Mouse (Mus musculus) gastrocnemius, adult 2 months (tissue): ENCODE measurements at regions not wholly inside any gene's neighbourhood (a gene's known extent, or its start where the extent isn't known, plus 50 kb on each side); places are given as distances from the start of the nearest gene placed in this dataset.
A peak's percentile ranks its signal among the peaks of the same experiment; 100 is the strongest.

Experiments
- DNase-seq: peaks from one replicate; pipeline ENCODE4 v3.0.0; 2022
- H3K27ac ChIP-seq: fragments of 200-600 bp; 2 replicates; pipeline ENCODE4 v1.8.1; 2022; ENCODE audit warnings: mild to moderate bottlenecking
- H3K4me3 ChIP-seq: fragments of 200-600 bp; 2 replicates; pipeline ENCODE4 v1.8.1; 2022; ENCODE audit warnings: mild to moderate bottlenecking, moderate library complexity
- CTCF ChIP-seq: fragments of 200-600 bp; IDR thresholded peaks from 2 replicates; pipeline ENCODE4 v1.8.1; 2022; ENCODE audit warnings: antibody characterized with exemption, mild to moderate bottlenecking, moderate library complexity
- intact Hi-C: fragments of 180-260 bp; cut with DNase I; formaldehyde crosslinking; loops from one replicate; pipeline ENCODE4 v1.15.1; 2025

- H3K27ac ChIP-seq = no peak overlapping the region
- H3K4me3 ChIP-seq = no peak overlapping the region
- TF ChIP-seq CTCF = no peak
- intact Hi-C loops = no loop called here
- no peak for DNase-seq
These were observed 438.1 kb upstream of the Gm9747 start for GRCm38 (mm10) chr1:81794771-81795170.

GRCm38 (mm10) chr1:81795399-81795798, 437.5 kb upstream of the Gm9747 start:
- no peak for TF ChIP-seq CTCF
- Histone ChIP-seq H3K27ac (no peak overlapping the region), H3K4me3 (no peak overlapping the region)
- intact Hi-C loops = no loop called here
- DNase-seq = no peak

- H3K4me3 ChIP-seq = no peak overlapping the region
- DNase-seq = no peak
- TF ChIP-seq CTCF = no peak
These were observed 421.3 kb upstream of the Gm9747 start for GRCm38 (mm10) chr1:81811591-81811990.

GRCm38 (mm10) chr1:81818884-81819283, 414.0 kb upstream of the Gm9747 start:
- Histone ChIP-seq H3K27ac (no peak overlapping the region), H3K4me3 (no peak overlapping the region)
- intact Hi-C loops = no loop called here
- no peak for TF ChIP-seq CTCF
- DNase-seq = no peak

More at GRCm38 (mm10) chr1:81811591-81811990, 421.3 kb upstream of the Gm9747 start:
- H3K27ac ChIP-seq = no peak overlapping the region
- intact Hi-C loops = no loop called here

- no peak for TF ChIP-seq CTCF
- no peak for DNase-seq
- Histone ChIP-seq H3K4me3 (no peak overlapping the region), H3K27ac (no peak overlapping the region)
- intact Hi-C loops = no loop called here
These were observed 390.9 kb upstream of the Gm9747 start for GRCm38 (mm10) chr1:81841966-81842365.

DNA sequence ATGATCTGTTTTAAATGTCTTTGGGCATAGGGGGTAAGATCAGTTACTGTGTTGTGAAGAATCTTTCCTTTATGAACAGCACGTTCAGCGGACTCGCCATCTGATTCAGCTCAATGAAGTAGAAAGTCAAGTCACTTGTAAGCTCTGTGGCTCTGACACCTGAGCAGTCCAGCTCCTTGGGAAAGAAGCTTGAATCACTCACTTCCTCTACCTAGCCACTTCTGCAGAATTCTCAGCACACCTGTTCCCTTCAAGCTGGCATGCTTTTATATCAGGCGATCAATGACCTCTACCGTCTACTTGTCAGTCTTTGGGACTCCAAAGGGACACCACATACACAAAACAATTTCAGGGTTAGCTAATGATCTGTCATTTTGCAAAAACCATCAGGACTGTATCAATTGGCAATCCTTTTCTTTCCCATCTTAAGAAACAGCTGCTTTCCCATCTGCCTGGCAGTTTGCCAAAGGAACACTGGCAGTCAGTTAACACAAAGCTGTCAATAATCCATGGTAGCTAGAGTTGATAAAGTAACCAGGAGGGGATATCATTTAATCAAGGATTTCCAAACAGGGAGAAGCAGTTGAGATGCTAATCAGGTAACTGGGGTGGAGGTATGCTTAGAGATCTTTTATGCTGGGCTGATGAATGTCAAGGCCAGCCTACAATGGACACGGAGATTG, 382.3 kb upstream of the Gm9747 start:
- intact Hi-C loops = no loop called here
- DNase-seq = no peak

GRCm38 (mm10) chr1:81859464-81859863, 373.4 kb upstream of the Gm9747 start:
- no peak for TF ChIP-seq CTCF
- intact Hi-C loops = no loop called here
- no peak for DNase-seq
- Histone ChIP-seq H3K4me3 (no peak overlapping the region), H3K27ac (no peak overlapping the region)

More for the DNA sequence above, 382.3 kb upstream of the Gm9747 start:
- no peak overlapping the region for H3K27ac ChIP-seq
- no peak overlapping the region for H3K4me3 ChIP-seq
- TF ChIP-seq CTCF = no peak

GRCm38 (mm10) chr1:81864571-81864970, 368.3 kb upstream of the Gm9747 start:
- peak; percentile 22 for DNase-seq
- intact Hi-C loops = no loop called here
- no peak for TF ChIP-seq CTCF
- Histone ChIP-seq H3K4me3 (no peak overlapping the region), H3K27ac (peak overlapping the region; percentile 68)

GRCm38 (mm10) chr1:81886940-81887531, 345.9 kb upstream of the Gm9747 start:
- intact Hi-C loops = no loop called here
- no peak overlapping the region for H3K4me3 ChIP-seq
- no peak overlapping the region for H3K27ac ChIP-seq
- DNase-seq = no peak
- no peak for TF ChIP-seq CTCF

DNA sequence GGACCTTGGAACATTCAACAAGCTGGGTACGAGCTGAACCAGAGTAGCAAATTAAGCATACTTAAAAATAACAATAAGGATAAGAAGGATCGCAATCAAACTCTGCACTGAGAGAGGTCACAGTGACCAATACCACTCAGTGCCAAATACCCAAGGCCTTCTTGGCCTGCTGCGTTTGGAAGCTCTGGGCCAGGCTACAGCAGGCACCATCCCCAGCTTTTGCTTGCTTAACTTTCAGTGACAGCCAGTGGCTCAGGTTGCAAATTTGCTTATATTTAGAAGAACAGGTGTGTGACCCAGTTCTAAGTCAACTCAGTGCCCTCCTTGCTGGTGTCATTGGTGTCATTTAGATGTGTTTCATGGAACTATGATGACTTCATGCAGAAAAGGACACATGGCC, 335.7 kb upstream of the Gm9747 start:
- Histone ChIP-seq H3K27ac (peak overlapping the region; percentile 93), H3K4me3 (no peak overlapping the region)
- DNase-seq = peak; percentile 80
- intact Hi-C loops = loop anchor here (1.0 to 5.0 kb wide), 3 partner anchors 76 to 390 kb away; no protein-coding TSS in a partner anchor
- no peak for TF ChIP-seq CTCF

DNA sequence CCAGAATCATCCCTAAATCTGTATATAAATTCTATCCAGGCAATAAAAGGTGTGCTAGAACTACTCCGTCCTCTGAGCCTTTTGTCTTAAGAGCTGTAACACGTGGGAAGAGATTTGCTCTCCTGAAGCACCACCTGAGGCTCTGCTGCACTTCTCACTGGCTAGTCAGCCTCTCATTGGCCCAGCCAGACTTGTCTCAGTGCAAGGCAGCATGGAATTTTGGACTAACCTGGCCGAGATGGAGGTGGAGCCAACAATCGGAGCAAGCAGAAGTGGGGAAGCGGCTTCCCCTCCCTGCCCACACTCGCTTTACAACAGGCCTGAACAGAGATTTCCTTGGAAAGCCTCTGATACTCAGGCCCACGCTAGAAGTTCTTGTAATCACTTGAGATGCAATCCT, 332.1 kb upstream of the Gm9747 start:
- no peak for TF ChIP-seq CTCF
- no peak overlapping the region for H3K4me3 ChIP-seq
- DNase-seq = no peak
- H3K27ac ChIP-seq = no peak overlapping the region
- intact Hi-C loops = loop anchor here (10.0 kb wide), 1 partner anchor 224 kb away; no protein-coding TSS in a partner anchor

DNA sequence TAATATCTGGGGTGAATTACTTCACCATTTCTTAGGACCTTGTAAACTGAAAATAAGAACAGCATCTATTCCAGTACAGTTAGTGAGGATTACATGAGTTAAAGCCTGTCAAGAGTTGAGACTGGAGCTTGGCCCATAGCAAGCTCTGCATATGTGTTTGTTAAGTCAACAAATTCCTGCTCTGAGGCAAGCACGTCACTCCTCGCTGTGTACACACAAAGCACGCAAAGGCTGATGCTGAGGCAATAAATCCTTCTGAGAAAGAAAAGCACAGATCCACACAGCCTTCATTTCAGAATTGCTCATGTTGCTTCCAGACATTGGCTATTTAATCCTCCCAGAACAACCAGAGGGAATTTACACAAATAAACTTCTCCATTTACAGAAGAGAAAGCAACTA, 328.9 kb upstream of the Gm9747 start:
- Histone ChIP-seq H3K27ac (peak overlapping the region; percentile 67), H3K4me3 (peak overlapping the region; percentile 1; the same call in 1 of the 2 replicates)
- DNase-seq = no peak
- intact Hi-C loops = loop anchor here (10.0 kb wide), 1 partner anchor 221 kb away; no protein-coding TSS in a partner anchor
- TF ChIP-seq CTCF = no peak

DNA sequence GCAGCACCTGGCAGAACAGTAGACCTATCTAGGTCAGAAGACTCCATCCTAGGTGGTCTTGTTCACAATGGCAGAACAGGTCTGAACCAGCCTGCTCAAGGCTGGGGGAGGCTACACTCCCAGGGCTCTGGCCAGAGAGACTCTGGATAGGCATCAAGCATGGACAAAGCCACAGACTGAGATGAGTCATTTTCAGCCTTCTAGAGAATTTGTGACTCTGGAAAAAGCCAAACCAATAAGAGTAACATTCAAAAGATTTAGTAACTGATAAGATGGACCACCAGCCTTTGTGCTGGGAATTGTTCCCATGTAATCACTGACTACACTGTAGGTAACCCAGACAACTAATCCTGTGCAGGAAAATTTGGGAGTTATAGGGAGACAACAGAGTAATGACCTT, 320.3 kb upstream of the Gm9747 start:
- Histone ChIP-seq H3K4me3 (no peak overlapping the region), H3K27ac (no peak overlapping the region)
- TF ChIP-seq CTCF = no peak
- no peak for DNase-seq
- intact Hi-C loops = no loop called here

DNA sequence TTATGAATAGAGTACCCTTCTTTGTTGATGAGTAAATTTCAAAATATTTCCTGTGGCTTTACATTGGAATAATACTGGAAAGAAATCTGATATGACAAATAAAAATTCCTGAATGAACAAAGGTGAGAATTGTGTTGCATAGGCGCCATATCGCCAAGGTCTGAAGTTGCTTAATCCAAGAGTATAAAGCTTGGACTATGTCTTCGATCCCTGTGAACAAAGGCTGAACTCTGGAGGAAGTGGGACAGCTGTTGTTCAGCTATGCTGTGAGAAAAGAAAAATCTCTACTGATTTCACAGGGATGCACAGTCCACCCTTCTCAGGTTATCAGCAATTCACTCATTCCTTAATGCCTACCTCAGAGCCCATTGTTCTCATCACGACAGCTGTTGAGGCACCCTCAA, 319.3 kb upstream of the Gm9747 start:
- DNase-seq = no peak
- no peak for TF ChIP-seq CTCF
- Histone ChIP-seq H3K4me3 (no peak overlapping the region), H3K27ac (no peak overlapping the region)
- intact Hi-C loops = no loop called here
